Mouse (Mus musculus) gastrocnemius, postnatal 36 days (tissue): ENCODE data around the gene Mup13. TPM values are rescaled to one million over a fixed set of nuclear protein-coding genes. Genes with fewer than 3 reads are reported as not detected.
"Not testable (repeated sequence)": the region's sequence is repeated elsewhere in the genome, so short reads cannot be mapped to it uniquely, and the experiment has no call there.

ENCODE experiments used
- DNase-seq, 2 experiments: peaks; one replicate each; pipeline ENCODE4 v3.0.0; 2022
- intact Hi-C: fragments of 180-260 bp; cut with DNase I; formaldehyde crosslinking; loops from one replicate; pipeline ENCODE4 v1.15.1; 2025
- long read RNA-seq, 2 experiments: library from polyadenylated mRNA; stranded (forward); transcript quantifications; one replicate each; pipeline ENCODE4 v2.0.0; 2021
- total RNA-seq, 2 experiments: library from RNA; stranded (reverse); gene quantifications; 2 replicates each; pipeline ENCODE4 v1.2.3; 2021

Mup13 gene
- total RNA-seq = not detected
- long read RNA-seq, experiment 1 = 0 reads
- long read RNA-seq, experiment 2, partial matches to known transcripts = 1 of 1 reads
- long read RNA-seq, experiment 2, other reads (novel, unspliced or antisense) = 0 of 1 reads

GRCm38 (mm10) chr4:61228186-61228585 is at the start of gene Mup13:
Mup13 (minus strand) TSS chr4:61228286.
- DNase-seq, intact Hi-C loops: not testable (repeated sequence)

Other genes with a start within 250 kb of the Mup13 start
- under 1 TPM in 1 of 2 experiments, not detected in 1; 0.91 TPM for gene Mup14, start 75.7 kb upstream of the Mup13 start, total RNA-seq
- gene Mup15, start 211.5 kb upstream of the Mup13 start, total RNA-seq = not detected